Mouse (Mus musculus): ENCODE data around the gene Emx2. TPM values are rescaled to one million over a fixed set of nuclear protein-coding genes. Genes with fewer than 3 reads are reported as not detected.

Gene Emx2
- polyA plus RNA-seq, 1 experiment = 0.79 TPM

DNA sequence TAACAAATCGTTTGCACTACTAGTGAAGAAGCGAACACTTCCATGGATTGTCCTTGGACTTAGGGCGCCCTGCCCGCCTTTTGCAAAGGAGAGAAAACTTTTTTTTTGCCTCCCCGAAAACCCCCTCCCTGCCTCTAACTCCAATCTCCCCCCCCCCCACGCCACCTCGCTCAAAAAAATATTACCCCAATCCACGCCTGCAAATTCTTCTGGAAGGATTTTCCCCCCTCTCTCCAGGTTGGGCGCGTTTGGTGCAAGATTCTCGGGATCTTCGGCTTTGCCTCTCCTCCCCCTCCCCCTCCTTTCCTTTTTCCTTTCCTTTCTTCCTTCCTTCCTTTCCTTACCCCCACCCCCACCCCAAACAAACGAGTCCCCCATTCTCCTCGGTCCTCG lies 567 bp downstream of the Emx2 start:
- Histone ChIP-seq H3K4me1 (ENCODE audit: control insufficient read depth, insufficient read depth, insufficient read length, low read length) (peaks cover 2% of the 10 kb centered on the region), H3K4me3 (ENCODE audit: insufficient read depth, low read depth, low read length) (peak overlapping the region; percentile 42), H3K27ac (replicated peaks; ENCODE audit: low read depth, low read length) (no peak overlapping the region)

DNA sequence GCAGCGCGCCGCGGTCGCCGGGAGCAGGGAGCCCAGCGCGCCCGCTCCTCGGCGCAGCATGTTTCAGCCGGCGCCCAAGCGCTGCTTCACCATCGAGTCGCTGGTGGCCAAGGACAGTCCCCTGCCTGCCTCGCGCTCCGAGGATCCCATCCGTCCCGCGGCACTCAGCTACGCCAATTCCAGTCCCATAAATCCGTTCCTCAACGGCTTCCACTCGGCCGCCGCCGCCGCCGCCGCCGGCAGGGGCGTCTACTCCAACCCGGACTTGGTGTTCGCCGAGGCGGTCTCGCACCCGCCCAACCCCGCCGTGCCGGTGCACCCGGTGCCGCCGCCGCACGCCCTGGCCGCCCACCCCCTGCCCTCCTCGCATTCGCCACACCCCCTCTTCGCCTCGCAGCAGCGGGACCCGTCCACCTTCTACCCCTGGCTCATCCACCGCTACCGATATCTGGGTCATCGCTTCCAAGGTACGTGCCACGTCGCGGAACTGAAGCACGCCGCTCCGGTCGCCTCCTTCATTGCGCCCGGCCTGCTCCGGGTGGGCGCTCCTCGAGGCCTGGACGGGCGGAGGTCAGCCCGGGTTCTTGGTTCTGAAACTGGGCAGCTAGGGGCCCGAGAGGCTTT lies 1.1 kb downstream of the Emx2 start:
- Histone ChIP-seq H3K4me1 (ENCODE audit: control insufficient read depth, insufficient read depth, insufficient read length, low read length) (peaks cover 2% of the 10 kb centered on the region), H3K4me3 (ENCODE audit: insufficient read depth, low read depth, low read length) (peak overlapping the region; percentile 54), H3K27ac (replicated peaks; ENCODE audit: low read depth, low read length) (no peak overlapping the region)

DNA sequence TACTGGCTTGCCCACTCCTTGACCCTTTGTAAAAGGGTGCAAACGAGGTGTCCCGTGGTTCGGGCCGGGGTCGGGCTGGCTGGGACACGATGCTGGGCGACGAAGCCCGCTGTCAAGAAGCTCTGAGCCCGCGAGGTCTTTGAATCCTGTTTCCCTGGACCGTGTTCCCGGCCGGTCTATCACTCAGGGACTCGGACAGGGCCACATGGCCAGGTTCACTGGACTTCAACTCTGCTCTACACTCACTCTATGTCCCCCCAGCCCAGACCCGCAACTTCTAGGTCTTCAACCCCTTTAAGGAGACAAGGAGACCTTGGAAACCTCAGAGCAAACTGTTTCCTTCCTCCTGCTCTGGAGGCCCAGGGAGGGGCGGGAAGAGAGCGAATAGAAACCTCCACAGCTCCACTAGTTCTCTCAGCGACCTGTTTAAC lies 1.7 kb downstream of the Emx2 start:
- Histone ChIP-seq H3K27ac (replicated peaks; ENCODE audit: low read depth, low read length) (no peak overlapping the region), H3K4me1 (ENCODE audit: control insufficient read depth, insufficient read depth, insufficient read length, low read length) (peaks cover 2% of the 10 kb centered on the region), H3K4me3 (ENCODE audit: insufficient read depth, low read depth, low read length) (peak overlapping the region; percentile 30)

DNA sequence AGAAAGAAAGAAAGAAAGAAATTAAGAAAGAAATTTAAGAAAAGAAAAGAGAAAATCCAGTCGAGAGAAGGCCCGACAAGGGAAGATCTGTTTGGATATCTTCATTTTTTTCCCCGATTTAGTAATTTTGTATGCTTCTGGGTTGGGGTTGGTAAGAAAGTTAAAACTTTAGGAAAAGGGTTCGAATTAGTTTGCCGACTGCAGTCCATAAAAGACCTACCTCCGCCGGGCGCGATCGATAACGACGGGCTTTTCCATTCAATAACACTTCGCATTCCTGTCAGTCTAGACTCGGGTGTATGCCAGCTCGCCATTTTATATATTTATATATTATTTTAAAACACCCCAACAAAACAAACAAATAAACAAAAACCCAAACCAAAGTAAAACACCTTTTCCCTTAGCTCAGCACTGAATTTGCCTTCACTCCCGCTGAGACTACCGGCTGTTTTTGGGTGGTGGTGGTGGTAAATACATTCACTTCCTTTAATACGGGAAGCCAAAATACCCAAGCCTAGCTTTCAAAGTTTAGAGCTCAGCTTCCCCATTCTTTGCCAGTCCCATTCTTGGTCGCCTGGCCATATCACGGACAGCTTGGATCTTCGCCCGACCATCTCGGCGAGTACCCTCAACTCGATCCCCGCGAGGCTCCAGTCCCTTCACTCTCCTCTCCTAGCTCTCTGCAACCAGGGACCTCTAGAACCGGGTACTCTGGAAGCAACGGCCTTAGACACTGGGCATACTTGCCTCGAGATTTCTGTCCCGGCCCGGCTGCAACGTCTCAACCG lies 2.4 kb downstream of the Emx2 start:
- peaks cover 2% of the 10 kb centered on the region for H3K4me1 ChIP-seq (ENCODE audit: control insufficient read depth, insufficient read depth, insufficient read length, low read length)
- H3K4me3 ChIP-seq (ENCODE audit: insufficient read depth, low read depth, low read length) = no peak overlapping the region
- H3K27ac ChIP-seq (replicated peaks; ENCODE audit: low read depth, low read length) = no peak overlapping the region

DNA sequence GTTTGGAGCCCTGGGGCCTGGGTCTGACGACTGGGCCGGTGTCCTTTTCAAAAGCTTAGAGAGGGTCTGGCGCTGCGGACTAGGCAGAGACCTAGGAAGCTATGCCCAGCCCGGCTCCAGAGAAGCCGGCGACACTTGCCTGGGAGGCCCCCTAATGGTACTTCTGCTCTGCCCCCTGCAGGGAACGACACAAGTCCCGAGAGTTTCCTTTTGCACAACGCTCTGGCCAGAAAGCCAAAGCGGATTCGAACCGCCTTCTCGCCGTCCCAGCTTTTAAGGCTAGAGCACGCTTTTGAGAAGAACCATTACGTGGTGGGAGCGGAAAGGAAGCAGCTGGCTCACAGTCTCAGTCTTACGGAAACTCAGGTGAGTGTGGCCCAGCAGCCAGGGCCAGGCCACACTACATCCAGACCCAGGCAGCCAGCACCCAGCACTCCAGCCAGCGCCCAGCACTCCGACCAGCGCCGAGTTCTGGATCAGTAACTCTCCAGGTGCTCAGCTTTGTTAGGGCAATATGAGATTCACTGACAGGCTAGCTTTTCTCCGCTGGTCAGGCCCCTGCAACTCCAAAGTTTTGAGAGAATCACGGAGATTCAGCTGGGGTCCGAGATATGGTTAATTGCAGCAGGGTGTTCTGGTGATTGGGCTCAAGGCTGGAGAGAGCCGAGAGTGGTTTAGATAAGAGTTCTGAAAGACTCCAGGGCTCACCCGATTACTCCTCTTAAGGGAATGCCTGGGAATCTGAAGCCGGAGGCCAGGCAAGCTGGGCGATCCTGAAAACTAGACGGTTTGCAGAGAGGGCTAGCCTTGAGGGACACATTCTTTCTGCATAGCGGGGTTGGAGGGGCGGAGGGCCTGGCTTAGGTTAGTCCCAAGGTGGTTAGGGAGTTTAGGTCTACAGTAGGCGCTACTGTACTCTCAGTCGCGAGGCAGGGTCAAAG lies 3.6 kb downstream of the Emx2 start:
- Histone ChIP-seq H3K4me1 (ENCODE audit: control insufficient read depth, insufficient read depth, insufficient read length, low read length) (peaks cover 2% of the 10 kb centered on the region), H3K4me3 (ENCODE audit: insufficient read depth, low read depth, low read length) (no peak overlapping the region), H3K27ac (replicated peaks; ENCODE audit: low read depth, low read length) (no peak overlapping the region)

DNA sequence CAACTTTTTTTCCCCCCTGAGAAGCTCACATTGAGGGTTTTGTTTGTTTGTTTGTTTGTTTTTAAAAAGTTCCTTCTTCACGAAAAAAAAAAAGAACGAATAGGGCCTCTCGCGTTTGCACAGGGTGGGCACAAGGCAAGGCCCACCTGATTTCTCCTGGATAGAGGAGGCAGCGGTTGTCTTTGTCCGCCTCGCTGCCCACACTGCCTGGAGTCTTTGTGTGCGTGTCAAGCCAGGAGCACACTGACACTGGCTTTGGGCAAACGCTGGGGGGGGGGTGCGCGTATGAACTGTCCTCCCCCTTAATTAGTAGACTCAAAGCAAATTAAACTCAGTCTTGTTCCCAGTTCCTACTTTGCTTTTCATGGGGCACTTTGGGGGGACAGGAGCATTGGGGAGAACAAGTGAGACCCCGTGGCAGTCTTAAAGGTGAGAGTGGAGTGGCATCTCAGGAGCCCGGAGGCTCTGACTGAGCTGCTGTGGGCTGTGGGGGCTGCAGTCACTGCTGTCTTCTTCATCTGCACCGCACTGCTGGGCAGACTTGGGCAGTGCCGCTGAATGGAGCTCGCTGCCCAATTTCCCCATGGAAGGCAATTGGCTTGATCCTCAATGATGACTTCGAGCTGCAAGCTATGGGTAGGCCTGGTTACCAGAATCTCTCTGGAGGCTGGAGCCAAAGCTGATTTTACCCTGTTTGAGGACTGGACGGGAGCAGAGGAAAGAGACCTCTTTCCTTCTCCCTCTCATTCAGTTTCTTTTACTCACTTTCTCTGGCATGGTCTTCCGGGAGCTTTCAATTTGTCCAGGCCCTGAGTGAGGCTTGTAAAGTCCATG lies 4.5 kb downstream of the Emx2 start:
- Histone ChIP-seq H3K27ac (replicated peaks; ENCODE audit: low read depth, low read length) (no peak overlapping the region), H3K4me3 (ENCODE audit: insufficient read depth, low read depth, low read length) (no peak overlapping the region), H3K4me1 (ENCODE audit: control insufficient read depth, insufficient read depth, insufficient read length, low read length) (peaks cover 2% of the 10 kb centered on the region)

DNA sequence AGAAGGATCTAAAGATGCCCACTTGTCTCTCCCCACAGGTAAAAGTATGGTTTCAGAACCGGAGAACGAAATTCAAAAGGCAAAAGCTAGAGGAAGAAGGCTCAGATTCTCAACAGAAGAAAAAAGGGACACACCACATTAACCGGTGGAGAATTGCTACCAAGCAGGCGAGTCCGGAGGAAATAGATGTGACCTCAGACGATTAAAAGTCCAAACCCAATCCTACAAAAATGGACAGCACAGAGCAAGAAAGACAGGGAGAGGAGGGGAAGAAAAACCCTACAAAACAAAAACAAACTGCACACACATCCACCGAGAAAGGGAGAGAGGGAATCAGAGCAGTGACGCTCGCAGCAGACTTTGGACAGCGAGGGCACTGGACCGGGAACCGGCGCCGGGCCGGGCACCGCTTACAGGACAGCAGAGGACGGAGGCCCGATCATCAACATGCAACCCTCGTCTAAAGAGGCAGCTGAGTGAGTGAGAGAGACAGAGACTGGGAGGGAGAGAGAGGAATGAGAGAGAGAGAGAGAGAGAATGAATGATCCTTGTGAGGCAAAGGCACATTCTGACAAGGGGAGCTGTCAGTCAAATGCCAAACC lies 5.8 kb downstream of the Emx2 start:
- H3K4me3 ChIP-seq (ENCODE audit: insufficient read depth, low read depth, low read length) = no peak overlapping the region
- peaks cover 2% of the 10 kb centered on the region for H3K4me1 ChIP-seq (ENCODE audit: control insufficient read depth, insufficient read depth, insufficient read length, low read length)
- no peak overlapping the region for H3K27ac ChIP-seq (replicated peaks; ENCODE audit: low read depth, low read length)

DNA sequence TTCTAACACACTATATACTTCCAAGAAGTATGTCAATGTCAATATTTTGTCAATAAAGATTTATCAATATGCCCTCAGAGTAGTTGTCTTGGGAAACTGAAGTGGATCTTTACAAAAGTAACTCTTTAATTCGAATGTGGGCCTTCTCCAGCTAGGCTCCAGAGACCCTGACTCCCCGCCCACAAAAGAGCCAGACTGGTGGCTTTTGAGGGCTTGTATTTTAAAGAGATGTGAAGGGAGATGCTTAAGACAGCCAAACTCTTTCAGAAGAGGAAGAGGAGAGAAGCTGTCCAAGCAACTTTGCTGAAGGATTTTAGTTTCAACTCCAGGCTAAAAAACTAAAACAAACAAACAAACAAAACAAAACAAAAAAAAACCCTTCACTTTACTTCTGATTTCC lies 7.1 kb downstream of the Emx2 start:
- H3K4me3 ChIP-seq (ENCODE audit: insufficient read depth, low read depth, low read length) = no peak overlapping the region
- no peak overlapping the region for H3K27ac ChIP-seq (replicated peaks; ENCODE audit: low read depth, low read length)
- no peaks in the 10 kb centered on the region for H3K4me1 ChIP-seq (ENCODE audit: control insufficient read depth, insufficient read depth, insufficient read length, low read length)

DNA sequence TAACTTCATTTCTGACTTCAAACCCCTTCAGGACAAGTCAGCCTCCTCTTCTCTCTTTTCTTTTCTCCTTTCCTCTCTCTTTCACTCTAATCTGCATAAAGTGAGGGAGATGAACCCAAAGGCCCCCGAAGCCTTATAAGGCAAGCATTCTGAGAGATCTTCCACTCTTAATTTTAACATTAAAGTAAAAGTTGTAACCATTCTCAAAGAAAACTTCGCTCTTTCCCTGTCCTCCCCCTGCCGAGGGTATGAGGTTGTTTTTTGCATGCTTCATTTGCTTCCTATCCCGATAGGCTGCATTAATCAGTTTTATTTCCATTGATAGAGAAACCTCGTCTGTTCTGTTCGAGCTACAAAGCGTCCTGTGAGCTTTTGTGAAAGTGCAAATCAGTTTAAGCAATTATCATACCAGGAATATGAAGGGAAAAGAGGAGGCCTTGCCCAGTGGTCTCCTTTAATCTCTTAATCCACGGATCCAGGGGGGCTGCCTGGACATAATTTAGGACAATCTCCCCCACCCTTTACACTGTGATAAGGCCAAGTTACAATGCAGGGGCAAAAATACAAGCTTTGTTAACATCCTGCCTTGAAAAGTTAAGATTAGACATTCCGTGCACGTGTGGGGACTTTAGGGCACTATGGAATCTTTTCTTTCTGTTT lies 7.7 kb downstream of the Emx2 start:
- no peaks in the 10 kb centered on the region for H3K4me1 ChIP-seq (ENCODE audit: control insufficient read depth, insufficient read depth, insufficient read length, low read length)
- H3K4me3 ChIP-seq (ENCODE audit: insufficient read depth, low read depth, low read length) = no peak overlapping the region
- H3K27ac ChIP-seq (replicated peaks; ENCODE audit: low read depth, low read length) = no peak overlapping the region

DNA sequence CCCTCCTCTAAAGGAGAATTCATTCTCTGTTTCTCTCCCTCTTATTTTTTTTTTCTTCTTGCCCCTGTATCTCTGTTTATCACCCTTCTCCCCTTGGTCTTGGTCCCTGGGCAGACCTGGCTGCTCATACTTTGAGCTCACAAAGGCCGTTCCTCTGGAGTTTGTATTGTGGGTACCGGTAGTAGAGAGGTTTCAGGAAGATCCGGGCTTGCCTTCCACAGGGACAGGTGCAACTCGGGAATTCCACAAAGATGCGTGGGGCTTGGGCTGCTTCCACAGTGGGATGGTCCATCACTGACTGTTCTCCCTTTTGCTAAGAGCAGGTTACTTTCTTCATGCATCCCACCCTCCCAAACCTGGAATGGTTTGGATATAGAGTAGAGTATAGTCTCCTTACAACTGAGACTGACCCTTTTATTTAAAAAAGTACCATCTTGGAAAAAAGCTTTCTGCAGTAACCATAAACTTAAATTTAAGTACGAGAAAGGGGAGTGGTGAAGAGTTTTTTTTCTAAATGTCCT lies 8.3 kb downstream of the Emx2 start:
- no peaks in the 10 kb centered on the region for H3K4me1 ChIP-seq (ENCODE audit: control insufficient read depth, insufficient read depth, insufficient read length, low read length)
- H3K4me3 ChIP-seq (ENCODE audit: insufficient read depth, low read depth, low read length) = no peak overlapping the region
- H3K27ac ChIP-seq (replicated peaks; ENCODE audit: low read depth, low read length) = no peak overlapping the region

DNA sequence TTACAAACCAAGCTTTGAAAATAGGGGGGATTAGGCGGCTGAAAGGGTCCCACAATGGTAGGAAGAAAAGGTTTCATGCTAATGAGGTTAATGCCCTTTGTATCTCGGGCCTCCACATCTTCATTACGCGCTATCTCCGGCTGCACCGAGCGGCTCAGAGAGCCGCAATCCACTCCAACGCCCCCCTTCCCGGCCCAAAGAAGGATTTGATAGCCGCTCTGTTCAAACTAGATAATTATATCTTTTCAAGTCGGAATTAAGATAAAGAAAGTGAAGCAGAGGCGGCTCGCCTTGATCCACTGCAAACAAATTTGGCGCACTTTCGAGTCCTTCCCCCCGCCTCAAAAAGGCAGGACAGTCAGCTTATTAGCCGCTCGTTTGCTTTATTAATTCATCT lies 8.8 kb downstream of the Emx2 start:
- Histone ChIP-seq H3K4me3 (ENCODE audit: insufficient read depth, low read depth, low read length) (no peak overlapping the region), H3K27ac (replicated peaks; ENCODE audit: low read depth, low read length) (no peak overlapping the region), H3K4me1 (ENCODE audit: control insufficient read depth, insufficient read depth, insufficient read length, low read length) (no peaks in the 10 kb centered on the region)

DNA sequence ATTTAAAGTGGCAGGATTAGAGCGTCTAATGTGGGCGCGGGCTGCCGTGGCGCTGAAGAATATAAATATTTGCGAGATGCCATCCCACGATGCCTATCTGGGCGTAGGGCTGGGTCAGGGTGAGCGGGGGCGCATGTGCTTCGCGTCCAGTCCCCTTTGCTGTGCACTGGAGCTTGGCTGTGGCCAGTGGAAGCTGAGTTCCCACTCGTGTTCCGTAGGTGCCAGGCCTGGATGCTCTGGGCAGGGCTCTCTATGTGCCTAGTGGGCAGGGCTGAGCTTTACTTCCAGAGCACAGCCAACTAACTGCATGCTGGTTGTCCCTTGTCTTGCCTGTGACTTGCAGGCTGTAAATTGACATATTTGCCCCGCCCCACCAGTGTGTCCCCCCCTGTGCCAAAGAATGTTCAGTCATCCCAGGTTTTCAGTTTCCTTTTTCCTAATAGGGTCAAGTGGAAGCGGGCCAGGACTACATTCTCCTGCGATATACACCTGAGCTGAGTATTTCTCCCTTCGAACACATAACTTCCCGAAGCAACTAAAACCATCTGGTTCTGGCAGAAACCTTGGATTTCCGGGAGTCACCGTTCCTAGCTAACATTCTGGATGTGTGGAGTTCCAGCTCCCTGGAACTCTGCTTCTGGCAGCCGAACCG lies 9.4 kb downstream of the Emx2 start:
- Histone ChIP-seq H3K4me1 (ENCODE audit: control insufficient read depth, insufficient read depth, insufficient read length, low read length) (no peaks in the 10 kb centered on the region), H3K4me3 (ENCODE audit: insufficient read depth, low read depth, low read length) (no peak overlapping the region), H3K27ac (replicated peaks; ENCODE audit: low read depth, low read length) (no peak overlapping the region)

DNA sequence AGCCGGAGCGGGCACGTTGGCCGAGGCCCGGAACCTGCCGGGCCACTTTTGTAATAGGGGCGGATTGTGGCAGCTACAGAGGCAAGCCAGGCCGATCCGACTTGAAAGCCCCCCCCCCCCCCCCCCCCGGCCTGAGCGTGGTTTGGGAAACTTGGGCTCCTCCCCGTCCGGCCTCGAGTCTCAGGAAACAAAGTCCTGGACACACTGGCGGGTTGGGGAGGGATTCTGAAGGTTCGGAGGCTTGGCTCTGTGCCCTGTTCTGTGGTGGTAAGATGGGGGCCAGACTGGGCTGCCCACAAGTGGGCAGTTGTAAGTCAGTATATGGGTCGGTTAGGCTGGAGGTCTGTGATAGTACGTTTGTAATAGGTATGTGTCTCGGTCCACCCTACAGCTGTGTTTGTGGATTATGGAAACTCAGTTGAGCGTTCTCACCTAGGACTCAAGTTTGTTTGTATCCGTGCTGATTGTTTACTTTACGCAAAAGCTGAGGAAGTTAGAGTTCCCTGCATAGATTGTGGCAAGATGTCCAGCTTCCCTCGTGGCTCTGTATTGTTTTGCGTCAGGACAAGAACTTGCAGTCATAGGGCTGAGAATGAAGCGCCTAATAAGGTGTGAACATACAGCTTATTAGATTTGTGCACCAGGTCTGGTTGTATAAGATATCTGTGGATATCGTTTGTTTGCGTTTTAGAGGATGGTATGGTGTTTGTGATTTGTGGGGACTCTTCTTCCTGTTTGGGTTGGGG lies 10.1 kb downstream of the Emx2 start:
- Histone ChIP-seq H3K4me3 (ENCODE audit: insufficient read depth, low read depth, low read length) (no peak overlapping the region), H3K4me1 (ENCODE audit: control insufficient read depth, insufficient read depth, insufficient read length, low read length) (no peaks in the 10 kb centered on the region), H3K27ac (replicated peaks; ENCODE audit: low read depth, low read length) (no peak overlapping the region)
